Mouse (Mus musculus): ENCODE measurements around the gene Zc3h12a. TPM values are rescaled to one million over a fixed set of nuclear protein-coding genes. Genes with fewer than 3 reads are reported as not detected.
A peak's percentile ranks its signal among the peaks of the same experiment; 100 is the strongest.

Zc3h12a gene
- polyA plus RNA-seq, 1 experiment = 27.6 TPM

DNA sequence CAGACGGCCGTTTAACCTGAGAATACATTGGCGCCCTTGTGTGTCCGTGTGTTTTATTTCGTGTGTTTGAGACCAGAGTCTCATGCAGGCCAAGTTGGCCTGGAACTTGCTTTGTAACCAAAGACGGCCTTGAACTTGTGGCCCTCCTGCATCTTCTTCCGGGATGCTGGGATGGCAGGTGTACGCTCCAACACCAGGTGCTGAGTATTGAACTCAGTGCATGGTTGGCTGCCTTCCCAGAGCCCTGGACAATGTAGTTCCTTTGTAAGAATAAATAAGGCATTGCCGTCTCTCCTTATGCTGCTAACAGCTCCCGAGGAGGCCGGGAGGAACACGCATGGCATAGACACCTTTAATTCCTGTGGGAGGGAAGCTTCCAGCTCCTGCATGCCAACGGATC is 10.7 kb downstream of the Zc3h12a start:
- peaks cover 32% of the 10 kb centered on the region for H3K36me3 ChIP-seq (ENCODE audit: control insufficient read depth, insufficient read depth, low read length)
- no peaks in the 10 kb centered on the region for H3K27me3 ChIP-seq (ENCODE audit: control insufficient read depth, insufficient read depth, low read length)
- H3K27ac ChIP-seq (ENCODE audit: insufficient read depth, low read length) = peak overlapping the region; percentile 70
- DNase-seq (ENCODE audit: low read depth in 1 of 2, low spot score in 2 of 2) = no peak
- TF ChIP-seq CTCF (IDR thresholded peaks at IDR 0.05; ENCODE audit: extremely low read depth, insufficient read depth, insufficient read length, insufficient replicate concordance) (no peak), POLR2A (IDR thresholded peaks at IDR 0.05; ENCODE audit: low read depth, low read length) (no peak)
- 59% methylated on average over 13 of the region's 13 CpGs for WGBS
- H3K4me3 ChIP-seq (ENCODE audit: extremely low read depth, insufficient read depth, insufficient read length) = no peak overlapping the region
- H3K4me1 ChIP-seq (ENCODE audit: control insufficient read depth, insufficient read depth, insufficient read length) = peaks cover 45% of the 10 kb centered on the region

- H3K27me3 ChIP-seq (ENCODE audit: control insufficient read depth, insufficient read depth, low read length) = no peaks in the 10 kb centered on the region
- no peak overlapping the region for H3K4me3 ChIP-seq (ENCODE audit: extremely low read depth, insufficient read depth, insufficient read length)
- H3K4me1 ChIP-seq (ENCODE audit: control insufficient read depth, insufficient read depth, insufficient read length) = peaks cover 45% of the 10 kb centered on the region
- peak overlapping the region; percentile 70 for H3K27ac ChIP-seq (ENCODE audit: insufficient read depth, low read length)
- DNase-seq (ENCODE audit: low read depth in 1 of 2, low spot score in 2 of 2) = peak in 1 of 2 experiments; percentile 65
- WGBS = 22% methylated on average over 9 of the region's 9 CpGs
- TF ChIP-seq CTCF (IDR thresholded peaks at IDR 0.05; ENCODE audit: extremely low read depth, insufficient read depth, insufficient read length, insufficient replicate concordance) (no peak), POLR2A (IDR thresholded peaks at IDR 0.05; ENCODE audit: low read depth, low read length) (no peak)
- peaks cover 28% of the 10 kb centered on the region for H3K36me3 ChIP-seq (ENCODE audit: control insufficient read depth, insufficient read depth, low read length)
Measured at GRCm38 (mm10) chr4:125116090-125116861, 11.4 kb downstream of the Zc3h12a start.

GRCm38 (mm10) chr4:125115710-125116089 is 11.9 kb downstream of the Zc3h12a start:
- WGBS = 68% methylated on average over 6 of the region's 6 CpGs

GRCm38 (mm10) chr4:125115081-125115480 is 12.6 kb downstream of the Zc3h12a start:
- H3K27me3 ChIP-seq (ENCODE audit: control insufficient read depth, insufficient read depth, low read length) = no peaks in the 10 kb centered on the region
- no peak for DNase-seq (ENCODE audit: low read depth in 1 of 2, low spot score in 2 of 2)
- H3K27ac ChIP-seq (ENCODE audit: insufficient read depth, low read length) = peak overlapping the region; percentile 70
- H3K4me3 ChIP-seq (ENCODE audit: extremely low read depth, insufficient read depth, insufficient read length) = no peak overlapping the region
- peaks cover 16% of the 10 kb centered on the region for H3K36me3 ChIP-seq (ENCODE audit: control insufficient read depth, insufficient read depth, low read length)
- no peak for TF ChIP-seq POLR2A (IDR thresholded peaks at IDR 0.05; ENCODE audit: low read depth, low read length)
- TF ChIP-seq CTCF (IDR thresholded peaks at IDR 0.05; ENCODE audit: extremely low read depth, insufficient read depth, insufficient read length, insufficient replicate concordance) = no peak
- peaks cover 36% of the 10 kb centered on the region for H3K4me1 ChIP-seq (ENCODE audit: control insufficient read depth, insufficient read depth, insufficient read length)
- 36% methylated on average over 4 of the region's 4 CpGs for WGBS

More at GRCm38 (mm10) chr4:125115710-125116089, 11.9 kb downstream of the Zc3h12a start:
- Histone ChIP-seq H3K36me3 (ENCODE audit: control insufficient read depth, insufficient read depth, low read length) (peaks cover 22% of the 10 kb centered on the region), H3K4me1 (ENCODE audit: control insufficient read depth, insufficient read depth, insufficient read length) (peaks cover 43% of the 10 kb centered on the region), H3K27me3 (ENCODE audit: control insufficient read depth, insufficient read depth, low read length) (no peaks in the 10 kb centered on the region), H3K27ac (ENCODE audit: insufficient read depth, low read length) (peak overlapping the region; percentile 70), H3K4me3 (ENCODE audit: extremely low read depth, insufficient read depth, insufficient read length) (no peak overlapping the region)
- TF ChIP-seq CTCF (IDR thresholded peaks at IDR 0.05; ENCODE audit: extremely low read depth, insufficient read depth, insufficient read length, insufficient replicate concordance) (no peak), POLR2A (IDR thresholded peaks at IDR 0.05; ENCODE audit: low read depth, low read length) (no peak)
- no peak for DNase-seq (ENCODE audit: low read depth in 1 of 2, low spot score in 2 of 2)

- TF ChIP-seq POLR2A (IDR thresholded peaks at IDR 0.05; ENCODE audit: low read depth, low read length) (no peak), CTCF (IDR thresholded peaks at IDR 0.05; ENCODE audit: extremely low read depth, insufficient read depth, insufficient read length, insufficient replicate concordance) (peak; percentile 75; the same call in 1 of the 2 replicates)
- Histone ChIP-seq H3K4me1 (ENCODE audit: control insufficient read depth, insufficient read depth, insufficient read length) (peaks cover 35% of the 10 kb centered on the region; the same call in 1 of the 2 replicates), H3K36me3 (ENCODE audit: control insufficient read depth, insufficient read depth, low read length) (peaks cover 11% of the 10 kb centered on the region), H3K4me3 (ENCODE audit: extremely low read depth, insufficient read depth, insufficient read length) (no peak overlapping the region), H3K27me3 (ENCODE audit: control insufficient read depth, insufficient read depth, low read length) (no peaks in the 10 kb centered on the region), H3K27ac (ENCODE audit: insufficient read depth, low read length) (peak overlapping the region; percentile 70)
- WGBS = 9% methylated on average over 6 of the region's 6 CpGs
- DNase-seq (ENCODE audit: low read depth in 1 of 2, low spot score in 2 of 2) = peak in 1 of 2 experiments; percentile 84
Measured at GRCm38 (mm10) chr4:125114638-125115037, 13.0 kb downstream of the Zc3h12a start.

DNA sequence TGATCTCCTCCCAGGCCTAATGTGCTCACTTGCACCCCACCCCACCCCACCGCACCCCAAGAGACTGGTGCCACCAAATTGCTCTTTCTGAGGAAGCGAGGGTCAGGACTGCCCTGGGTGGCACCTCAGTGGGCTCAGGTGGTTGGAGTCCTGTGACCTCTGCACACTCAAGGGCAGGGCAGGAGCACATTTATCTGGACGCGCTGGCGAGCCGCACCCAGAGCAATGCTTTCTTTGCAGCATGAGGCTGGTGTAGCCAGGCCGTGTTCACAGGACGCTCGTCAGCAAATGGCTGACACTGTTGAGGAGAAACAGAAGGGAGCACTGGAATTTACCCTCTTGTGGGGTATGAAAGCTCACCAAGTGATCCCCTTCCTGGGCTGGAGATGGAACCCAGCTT is 22.3 kb downstream of the Zc3h12a start:
- no peak overlapping the region for H3K4me3 ChIP-seq (ENCODE audit: extremely low read depth, insufficient read depth, insufficient read length)
- no peaks in the 10 kb centered on the region for H3K4me1 ChIP-seq (ENCODE audit: control insufficient read depth, insufficient read depth, insufficient read length)
- H3K27me3 ChIP-seq (ENCODE audit: control insufficient read depth, insufficient read depth, low read length) = no peaks in the 10 kb centered on the region
- 98% methylated on average over 9 of the region's 9 CpGs for WGBS
- H3K36me3 ChIP-seq (ENCODE audit: control insufficient read depth, insufficient read depth, low read length) = peaks cover 16% of the 10 kb centered on the region
- H3K27ac ChIP-seq (ENCODE audit: insufficient read depth, low read length) = no peak overlapping the region
- no peak for DNase-seq (ENCODE audit: low read depth in 1 of 2, low spot score in 2 of 2)
- TF ChIP-seq POLR2A (IDR thresholded peaks at IDR 0.05; ENCODE audit: low read depth, low read length) (no peak), CTCF (IDR thresholded peaks at IDR 0.05; ENCODE audit: extremely low read depth, insufficient read depth, insufficient read length, insufficient replicate concordance) (no peak)

DNA sequence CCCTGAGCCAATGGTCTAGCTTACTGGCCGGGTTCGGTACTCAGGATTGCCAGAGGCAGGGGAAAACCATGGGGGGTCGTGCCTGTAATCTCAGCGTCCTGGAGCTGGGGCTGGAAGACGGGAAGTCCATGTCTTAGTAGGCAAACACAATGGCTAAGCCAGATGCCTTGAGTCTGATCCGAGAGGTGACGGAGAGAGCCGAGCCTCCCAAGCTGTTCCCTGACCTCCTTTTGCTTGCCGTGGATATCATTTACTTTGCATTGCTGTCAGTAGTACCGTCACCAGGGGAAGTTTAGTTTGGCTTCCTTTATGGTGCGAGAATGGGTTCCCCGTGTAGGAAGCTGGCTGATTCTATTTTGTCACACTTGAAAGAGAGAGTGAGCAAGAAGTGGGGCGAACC is 26.3 kb downstream of the Zc3h12a start:
- Histone ChIP-seq H3K4me3 (ENCODE audit: extremely low read depth, insufficient read depth, insufficient read length) (no peak overlapping the region), H3K4me1 (ENCODE audit: control insufficient read depth, insufficient read depth, insufficient read length) (no peaks in the 10 kb centered on the region), H3K27ac (ENCODE audit: insufficient read depth, low read length) (no peak overlapping the region), H3K27me3 (ENCODE audit: control insufficient read depth, insufficient read depth, low read length) (no peaks in the 10 kb centered on the region), H3K36me3 (ENCODE audit: control insufficient read depth, insufficient read depth, low read length) (peaks cover 13% of the 10 kb centered on the region)
- DNase-seq (ENCODE audit: low read depth in 1 of 2, low spot score in 2 of 2) = no peak
- no peak for TF ChIP-seq POLR2A (IDR thresholded peaks at IDR 0.05; ENCODE audit: low read depth, low read length)
- TF ChIP-seq CTCF (IDR thresholded peaks at IDR 0.05; ENCODE audit: extremely low read depth, insufficient read depth, insufficient read length, insufficient replicate concordance) = no peak
- WGBS = 88% methylated on average over 13 of the region's 13 CpGs

Data from spleen, adult 2 months (tissue).